Mouse (Mus musculus): ENCODE measurements at regions not wholly inside any gene's neighbourhood (a gene's known extent, or its start where the extent isn't known, plus 50 kb on each side); places are given as distances from the start of the nearest gene placed in this dataset.
"Not testable (repeated sequence)": the region's sequence is repeated elsewhere in the genome, so short reads cannot be mapped to it uniquely, and the experiment has no call there.

DNA sequence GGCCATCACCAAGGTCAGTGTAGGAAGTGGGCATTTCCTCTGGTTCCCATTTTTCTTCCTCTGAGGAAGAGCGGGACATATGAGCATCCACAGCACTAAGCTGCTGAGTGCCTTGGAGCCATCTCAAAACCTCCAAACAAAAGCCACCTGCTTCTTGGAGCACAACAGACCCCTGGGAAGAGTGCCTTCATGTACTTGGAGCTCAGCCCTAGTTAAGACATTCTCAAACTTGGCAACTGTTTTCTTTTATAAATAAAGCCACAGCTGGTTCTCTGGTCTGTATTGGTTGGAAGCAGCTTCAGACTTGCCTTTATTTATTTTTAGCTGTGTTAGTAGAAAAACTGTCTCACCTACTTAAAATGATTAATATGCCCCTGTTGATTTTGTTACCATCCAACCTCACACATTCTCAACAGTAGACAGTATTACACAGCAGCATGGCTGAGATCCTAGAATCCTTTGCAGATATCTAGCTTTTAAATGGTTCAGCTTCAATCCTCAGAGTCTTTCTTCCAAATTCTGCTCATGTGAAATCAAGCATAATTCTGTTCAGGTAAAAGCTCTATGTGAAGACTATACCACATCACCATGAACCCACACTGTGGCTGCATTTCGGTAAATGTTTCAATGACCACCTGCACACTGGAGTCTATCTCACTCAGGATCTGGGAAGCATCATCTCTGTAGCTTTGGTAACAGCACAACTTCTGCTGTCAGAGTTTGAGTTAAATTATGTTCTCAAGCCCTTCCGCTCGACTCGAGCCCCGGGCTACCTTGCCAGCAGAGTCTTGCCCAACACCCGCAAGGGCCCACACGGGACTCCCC is 186.4 kb upstream of the Rarb start:
- Histone ChIP-seq H3K4me3 (ENCODE audit: low read depth, low read length) (no peak overlapping the region), H3K9me3 (ENCODE audit: low read length) (no peaks in the 10 kb centered on the region), H3K4me1 (ENCODE audit: insufficient read depth, low read length) (no peaks in the 10 kb centered on the region), H3K27me3 (ENCODE audit: insufficient read depth, low read length) (no peaks in the 10 kb centered on the region), H3K36me3 (ENCODE audit: insufficient read depth, low read length) (no peaks in the 10 kb centered on the region), H3K27ac (ENCODE audit: low read depth, low read length) (no peak overlapping the region), H3K4me2 (ENCODE audit: low read depth, low read length, poor library complexity, severe bottlenecking) (no peak overlapping the region), H3K9ac (replicated peaks; ENCODE audit: low read length, poor library complexity, severe bottlenecking) (no peak overlapping the region)
- DNase-seq (ENCODE audit: low spot score) (peak; percentile 40), ATAC-seq (ENCODE audit: low FRiP score) (no peak)
- TF ChIP-seq CTCF (IDR thresholded peaks at IDR 0.05): no peak
- 86% methylated on average over 8 of the region's 8 CpGs for WGBS

DNA sequence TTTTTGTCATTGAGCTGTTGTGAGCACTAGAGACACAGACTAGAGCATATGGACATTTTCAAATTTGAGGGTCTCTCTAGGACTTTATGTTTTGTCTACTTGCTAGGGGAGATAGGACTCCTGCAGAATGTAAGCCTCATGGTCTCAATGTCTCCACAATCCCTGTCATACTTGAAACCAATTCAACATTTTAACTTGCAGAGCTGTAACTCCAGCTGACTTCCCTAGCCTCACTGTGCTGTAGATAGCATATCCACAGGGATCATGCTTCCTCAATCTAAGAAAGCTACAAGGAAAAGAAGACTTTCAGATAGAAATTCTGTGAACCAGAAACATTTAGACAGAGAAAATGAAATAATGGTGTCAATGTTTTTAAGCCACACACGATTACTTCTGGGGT is 185.8 kb upstream of the Rarb start:
- Histone ChIP-seq H3K4me2 (ENCODE audit: low read depth, low read length, poor library complexity, severe bottlenecking) (no peak overlapping the region), H3K4me1 (ENCODE audit: insufficient read depth, low read length) (no peaks in the 10 kb centered on the region), H3K36me3 (ENCODE audit: insufficient read depth, low read length) (no peaks in the 10 kb centered on the region), H3K27me3 (ENCODE audit: insufficient read depth, low read length) (no peaks in the 10 kb centered on the region), H3K9ac (replicated peaks; ENCODE audit: low read length, poor library complexity, severe bottlenecking) (no peak overlapping the region), H3K4me3 (ENCODE audit: low read depth, low read length) (no peak overlapping the region), H3K27ac (ENCODE audit: low read depth, low read length) (no peak overlapping the region), H3K9me3 (ENCODE audit: low read length) (no peaks in the 10 kb centered on the region)
- no peak for TF ChIP-seq CTCF (IDR thresholded peaks at IDR 0.05)
- no peak for DNase-seq (ENCODE audit: low spot score)
- WGBS: 95% methylated on average over 1 of the region's 1 CpGs
- ATAC-seq (ENCODE audit: low FRiP score): no peak

DNA sequence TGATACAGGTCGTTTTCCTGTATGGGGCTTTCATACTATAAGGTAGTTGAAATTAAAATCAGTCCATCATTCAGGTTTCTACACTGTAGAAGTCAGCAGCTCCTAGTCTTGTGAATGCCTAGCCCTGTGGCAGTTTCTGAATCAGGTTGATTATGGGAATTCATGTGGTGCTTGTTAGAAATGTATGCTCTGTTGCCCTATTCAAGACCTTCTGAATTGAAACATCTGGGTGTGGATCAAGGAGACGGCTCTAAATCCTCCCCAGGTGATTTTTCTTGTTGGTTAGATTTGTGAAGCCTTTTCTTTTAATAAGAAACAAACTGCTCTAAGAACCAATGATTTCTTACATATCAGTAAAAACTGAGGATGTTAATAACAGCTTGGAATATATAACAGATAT is 177.8 kb upstream of the Rarb start:
- ATAC-seq (ENCODE audit: low FRiP score): no peak
- WGBS: 50% methylated on average over 2 of the region's 2 CpGs
- Histone ChIP-seq H3K9me3 (ENCODE audit: low read length) (no peaks in the 10 kb centered on the region), H3K4me3 (ENCODE audit: low read depth, low read length) (no peak overlapping the region), H3K4me2 (ENCODE audit: low read depth, low read length, poor library complexity, severe bottlenecking) (no peak overlapping the region), H3K27ac (ENCODE audit: low read depth, low read length) (no peak overlapping the region), H3K36me3 (ENCODE audit: insufficient read depth, low read length) (no peaks in the 10 kb centered on the region), H3K9ac (replicated peaks; ENCODE audit: low read length, poor library complexity, severe bottlenecking) (no peak overlapping the region), H3K4me1 (ENCODE audit: insufficient read depth, low read length) (no peaks in the 10 kb centered on the region), H3K27me3 (ENCODE audit: insufficient read depth, low read length) (no peaks in the 10 kb centered on the region)
- no peak for TF ChIP-seq CTCF (IDR thresholded peaks at IDR 0.05)
- DNase-seq (ENCODE audit: low spot score): no peak

DNA sequence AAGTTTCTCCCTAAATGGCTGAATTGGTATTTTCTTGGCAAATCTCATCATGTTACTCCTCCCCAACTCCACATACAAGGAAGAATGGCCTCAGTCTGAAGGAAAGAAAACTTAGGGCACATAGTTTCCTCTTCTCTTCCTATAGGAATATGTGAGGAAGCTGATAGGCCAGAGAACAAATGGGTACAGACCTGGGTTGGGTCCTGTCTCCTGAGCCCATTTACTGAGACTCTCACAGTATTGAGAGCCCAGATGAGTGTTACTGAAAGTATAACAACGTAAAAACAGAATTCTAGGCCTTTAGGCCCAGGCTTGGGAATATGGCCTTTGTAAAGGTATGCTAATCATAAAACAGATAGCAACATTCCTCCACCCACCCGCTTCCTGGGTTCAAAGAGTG is 152.0 kb upstream of the Rarb start:
- H3K36me3 ChIP-seq (ENCODE audit: insufficient read depth, low read length); DNase-seq (ENCODE audit: low spot score); H3K4me1 ChIP-seq (ENCODE audit: insufficient read depth, low read length); H3K27ac ChIP-seq (ENCODE audit: low read depth, low read length); H3K4me3 ChIP-seq (ENCODE audit: low read depth, low read length); H3K9me3 ChIP-seq (ENCODE audit: low read length); H3K9ac ChIP-seq (replicated peaks; ENCODE audit: low read length, poor library complexity, severe bottlenecking); ATAC-seq (ENCODE audit: low FRiP score); H3K27me3 ChIP-seq (ENCODE audit: insufficient read depth, low read length); H3K4me2 ChIP-seq (ENCODE audit: low read depth, low read length, poor library complexity, severe bottlenecking): not testable (repeated sequence)
- 87% methylated on average over 2 of the region's 2 CpGs for WGBS

DNA sequence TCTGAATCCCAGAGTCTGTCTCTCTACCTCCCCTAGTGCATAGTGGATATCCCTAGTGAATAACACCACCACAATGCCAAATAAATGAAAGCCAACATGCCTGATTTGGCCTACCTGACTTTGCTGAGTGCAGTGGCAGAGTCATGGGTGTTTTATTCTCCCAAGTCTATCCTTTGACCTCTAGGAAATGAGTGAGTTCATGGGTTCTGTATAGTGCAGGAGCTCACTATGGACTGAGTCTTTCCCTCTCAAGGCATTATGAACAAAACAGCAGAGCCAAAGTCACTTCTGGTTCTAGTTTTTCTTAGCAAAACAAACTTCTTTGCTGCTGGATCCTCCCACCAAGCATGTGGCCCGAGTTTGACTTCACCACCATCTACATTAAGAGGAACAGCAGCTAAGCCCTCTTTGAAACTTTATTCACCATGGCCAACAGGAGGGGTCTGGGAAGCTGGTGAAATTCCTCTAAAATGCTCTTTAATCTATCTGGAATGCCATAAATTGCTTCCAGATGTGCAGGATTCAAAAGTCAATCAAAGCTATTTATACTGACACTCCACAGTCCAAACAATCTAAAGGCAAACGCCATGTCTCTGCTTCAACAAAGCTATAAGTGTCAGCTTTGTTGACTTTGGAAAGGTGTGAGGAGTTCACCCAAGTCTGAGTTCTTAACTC is 145.9 kb upstream of the Rarb start:
- H3K9me3 ChIP-seq (ENCODE audit: low read length): no peaks in the 10 kb centered on the region
- no peak overlapping the region for H3K4me2 ChIP-seq (ENCODE audit: low read depth, low read length, poor library complexity, severe bottlenecking)
- no peaks in the 10 kb centered on the region for H3K4me1 ChIP-seq (ENCODE audit: insufficient read depth, low read length)
- no peak for TF ChIP-seq CTCF (IDR thresholded peaks at IDR 0.05)
- DNase-seq (ENCODE audit: low spot score): no peak
- no peak overlapping the region for H3K4me3 ChIP-seq (ENCODE audit: low read depth, low read length)
- no peak for ATAC-seq (ENCODE audit: low FRiP score)
- H3K9ac ChIP-seq (replicated peaks; ENCODE audit: low read length, poor library complexity, severe bottlenecking): no peak overlapping the region
- 66% methylated on average over 2 of the region's 2 CpGs for WGBS
- no peaks in the 10 kb centered on the region for H3K27me3 ChIP-seq (ENCODE audit: insufficient read depth, low read length)
- H3K27ac ChIP-seq (ENCODE audit: low read depth, low read length): no peak overlapping the region
- no peaks in the 10 kb centered on the region for H3K36me3 ChIP-seq (ENCODE audit: insufficient read depth, low read length)

DNA sequence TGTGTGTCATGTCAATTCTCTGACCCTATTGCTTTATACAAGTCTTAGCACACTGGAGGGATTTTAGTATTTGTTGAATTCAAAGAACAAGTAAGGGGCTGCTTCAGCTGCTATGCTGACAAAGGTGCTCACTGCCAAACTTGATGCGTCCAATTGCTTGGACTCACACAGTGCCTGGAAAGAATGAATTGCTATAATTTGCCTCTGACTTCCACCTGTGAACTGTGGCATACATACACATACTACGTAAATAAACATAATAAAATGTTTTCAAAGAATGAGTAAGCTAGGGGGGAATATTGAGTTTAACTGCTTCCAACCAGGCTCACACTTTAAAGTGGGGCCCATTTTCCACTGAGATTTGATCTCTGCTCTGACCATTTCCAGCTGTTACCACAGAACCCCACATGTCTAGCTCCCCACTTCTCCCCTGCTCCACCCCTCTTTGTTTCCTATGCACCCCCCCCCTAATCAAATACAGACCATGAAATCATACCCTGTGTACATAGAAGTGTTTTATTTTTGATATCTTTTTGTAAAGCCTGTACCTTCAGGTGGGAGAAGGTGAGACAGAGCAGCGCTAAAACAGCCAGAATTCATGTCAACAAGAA is 143.4 kb upstream of the Rarb start:
- no peak overlapping the region for H3K4me2 ChIP-seq (ENCODE audit: low read depth, low read length, poor library complexity, severe bottlenecking)
- no peaks in the 10 kb centered on the region for H3K9me3 ChIP-seq (ENCODE audit: low read length)
- no peak overlapping the region for H3K9ac ChIP-seq (replicated peaks; ENCODE audit: low read length, poor library complexity, severe bottlenecking)
- H3K36me3 ChIP-seq (ENCODE audit: insufficient read depth, low read length): no peaks in the 10 kb centered on the region
- H3K27me3 ChIP-seq (ENCODE audit: insufficient read depth, low read length): no peaks in the 10 kb centered on the region
- H3K27ac ChIP-seq (ENCODE audit: low read depth, low read length): no peak overlapping the region
- WGBS: 86% methylated on average over 3 of the region's 3 CpGs
- ATAC-seq (ENCODE audit: low FRiP score) (no peak), DNase-seq (ENCODE audit: low spot score) (no peak)
- H3K4me1 ChIP-seq (ENCODE audit: insufficient read depth, low read length): no peaks in the 10 kb centered on the region
- TF ChIP-seq CTCF (IDR thresholded peaks at IDR 0.05): no peak
- no peak overlapping the region for H3K4me3 ChIP-seq (ENCODE audit: low read depth, low read length)
